Mouse (Mus musculus) E14TG2a.4 (cell line): Measurements from ENCODE around the gene Ptgr1.

Experiments
- H3K27me3 ChIP-seq: 2 replicates; pipeline ENCODE4 v1.6.1; 2014; ENCODE audit warnings: low read length, control low read depth; ENCODE audit not compliant: insufficient read depth
- H3K36me3 ChIP-seq: 2 replicates; pipeline ENCODE4 v1.6.1; 2014; ENCODE audit warnings: low read length, control low read depth; ENCODE audit not compliant: insufficient read depth
- H3K4me1 ChIP-seq: replicated peaks from 2 replicates; pipeline ENCODE4 v1.6.1; 2014; ENCODE audit warnings: low read depth, low read length, control low read depth
- H3K4me3 ChIP-seq: replicated peaks from 2 replicates; pipeline ENCODE4 v1.5.1; 2014; ENCODE audit warnings: mild to moderate bottlenecking, low read length
- H3K9me3 ChIP-seq: 2 replicates; pipeline ENCODE4 v1.6.1; 2014; ENCODE audit warnings: low read length, control low read depth
- CTCF ChIP-seq: conservative IDR thresholded peaks from 2 replicates; pipeline ENCODE4 v1.5.1; 2014; ENCODE audit warnings: low read length
- NANOG ChIP-seq: IDR thresholded peaks from 2 replicates; pipeline ENCODE4 v1.6.1; 2014; ENCODE audit warnings: borderline replicate concordance, low read length, mixed read lengths
- POU5F1 ChIP-seq: IDR thresholded peaks from 2 replicates; pipeline ENCODE4 v1.6.1; 2014; ENCODE audit warnings: low read length, borderline replicate concordance

Ptgr1 gene

DNA sequence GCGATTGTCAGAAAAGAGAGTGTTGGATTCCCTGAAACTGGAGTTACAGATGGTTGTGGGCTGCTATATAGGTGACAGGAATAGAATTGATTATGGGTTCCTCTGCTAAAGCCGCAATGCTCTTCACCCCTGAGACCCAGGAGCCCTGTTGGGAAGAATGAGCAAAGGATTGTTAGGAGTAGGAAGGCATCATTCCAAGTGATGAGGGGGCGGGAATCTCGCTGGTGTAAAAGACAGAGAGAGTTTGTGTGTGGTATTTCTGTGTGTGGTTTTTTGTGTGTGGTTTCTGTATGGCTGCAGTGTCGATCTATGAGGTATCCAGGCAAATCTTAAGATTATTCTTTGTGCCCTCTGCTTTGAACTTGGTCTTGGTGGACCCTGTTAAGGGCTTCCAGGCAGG lies 42.2 kb downstream of the Ptgr1 start:
- TF ChIP-seq NANOG (no peak), CTCF (no peak), POU5F1 (no peak)
- Histone ChIP-seq H3K4me1 (peaks cover 6% of the 10 kb centered on the region), H3K27me3 (peaks cover 59% of the 10 kb centered on the region), H3K9me3 (peaks cover 10% of the 10 kb centered on the region), H3K36me3 (no peaks in the 10 kb centered on the region), H3K4me3 (no peak overlapping the region)

GRCm38 (mm10) chr4:58944206-58944553 lies 42.7 kb downstream of the Ptgr1 start:
- H3K9me3 ChIP-seq, result peaks cover 10% of the 10 kb centered on the region
- H3K4me1 ChIP-seq, result peaks cover 6% of the 10 kb centered on the region
- H3K4me3 ChIP-seq, result peak overlapping the region; percentile 87
- TF ChIP-seq NANOG, result no peak
- no peak for TF ChIP-seq POU5F1
- TF ChIP-seq CTCF, result no peak
- no peaks in the 10 kb centered on the region for H3K36me3 ChIP-seq
- H3K27me3 ChIP-seq, result peaks cover 61% of the 10 kb centered on the region

GRCm38 (mm10) chr4:58943420-58944205 lies 43.3 kb downstream of the Ptgr1 start, which contains the start of gene Zkscan16:
Gene Zkscan16 (plus strand): TSS chr4:58943628.
- Histone ChIP-seq H3K27me3 (peaks cover 59% of the 10 kb centered on the region), H3K4me3 (peak within 1 kb of the TSS; percentile 87), H3K36me3 (no peaks in the 10 kb centered on the region), H3K9me3 (peaks cover 10% of the 10 kb centered on the region), H3K4me1 (peaks cover 6% of the 10 kb centered on the region)
- no peak for TF ChIP-seq CTCF

DNA sequence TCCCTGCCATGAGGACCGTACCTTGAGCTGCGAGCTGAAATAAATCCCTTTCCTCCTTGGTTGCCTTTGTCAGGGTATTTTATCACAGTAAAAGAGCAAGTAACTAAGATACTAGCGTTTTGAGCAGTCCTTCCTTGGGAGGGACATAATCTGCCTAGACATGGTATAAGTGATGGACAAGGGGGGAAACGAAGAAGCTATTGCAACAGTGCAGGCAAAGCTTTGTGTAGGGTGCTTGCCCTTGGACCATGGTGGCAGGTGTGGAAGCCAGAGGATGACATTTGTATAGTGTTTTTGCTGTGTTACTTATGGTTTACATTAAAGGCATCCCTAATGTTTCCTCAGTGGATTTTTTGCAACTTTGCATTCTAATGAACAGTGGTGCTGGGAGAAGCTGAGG lies 44.0 kb downstream of the Ptgr1 start:
- peaks cover 6% of the 10 kb centered on the region for H3K4me1 ChIP-seq
- no peaks in the 10 kb centered on the region for H3K36me3 ChIP-seq
- H3K4me3 ChIP-seq, result peak overlapping the region; percentile 87
- H3K9me3 ChIP-seq, result peaks cover 10% of the 10 kb centered on the region
- TF ChIP-seq POU5F1, result no peak
- no peak for TF ChIP-seq NANOG
- no peak for TF ChIP-seq CTCF
- peaks cover 54% of the 10 kb centered on the region for H3K27me3 ChIP-seq

GRCm38 (mm10) chr4:58941638-58942037 lies 45.3 kb downstream of the Ptgr1 start:
- peaks cover 54% of the 10 kb centered on the region for H3K27me3 ChIP-seq
- no peak overlapping the region for H3K4me3 ChIP-seq
- H3K4me1 ChIP-seq, result peaks cover 6% of the 10 kb centered on the region
- TF ChIP-seq POU5F1 (no peak), CTCF (no peak), NANOG (no peak)
- peaks cover 10% of the 10 kb centered on the region for H3K9me3 ChIP-seq
- no peaks in the 10 kb centered on the region for H3K36me3 ChIP-seq

DNA sequence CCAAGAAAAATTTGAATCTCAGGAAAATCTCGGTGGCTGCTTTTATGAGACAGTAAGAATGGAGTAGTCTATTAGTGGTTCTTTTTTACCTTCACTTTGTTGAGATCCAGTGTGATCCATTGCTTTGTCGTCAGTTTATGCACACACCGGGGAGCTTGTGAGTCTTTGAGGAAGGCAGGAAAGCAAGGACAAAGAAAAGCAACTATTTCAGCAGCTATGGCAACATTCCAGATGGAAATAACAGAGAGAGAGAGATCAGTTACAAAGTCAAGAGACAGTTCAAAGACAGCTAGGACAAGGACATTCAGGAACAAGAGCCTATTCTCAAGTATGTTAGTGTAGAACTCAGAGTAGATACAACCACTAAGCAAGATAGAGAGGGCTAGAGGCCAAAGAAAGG lies 51.1 kb downstream of the Ptgr1 start:
- Histone ChIP-seq H3K9me3 (no peaks in the 10 kb centered on the region), H3K27me3 (peaks cover 28% of the 10 kb centered on the region), H3K4me3 (no peak overlapping the region), H3K4me1 (peaks cover 4% of the 10 kb centered on the region; the same call in 1 of the 2 replicates), H3K36me3 (no peaks in the 10 kb centered on the region)
- no peak for TF ChIP-seq POU5F1
- TF ChIP-seq NANOG, result no peak; the same call in 1 of the 2 replicates
- TF ChIP-seq CTCF, result no peak

DNA sequence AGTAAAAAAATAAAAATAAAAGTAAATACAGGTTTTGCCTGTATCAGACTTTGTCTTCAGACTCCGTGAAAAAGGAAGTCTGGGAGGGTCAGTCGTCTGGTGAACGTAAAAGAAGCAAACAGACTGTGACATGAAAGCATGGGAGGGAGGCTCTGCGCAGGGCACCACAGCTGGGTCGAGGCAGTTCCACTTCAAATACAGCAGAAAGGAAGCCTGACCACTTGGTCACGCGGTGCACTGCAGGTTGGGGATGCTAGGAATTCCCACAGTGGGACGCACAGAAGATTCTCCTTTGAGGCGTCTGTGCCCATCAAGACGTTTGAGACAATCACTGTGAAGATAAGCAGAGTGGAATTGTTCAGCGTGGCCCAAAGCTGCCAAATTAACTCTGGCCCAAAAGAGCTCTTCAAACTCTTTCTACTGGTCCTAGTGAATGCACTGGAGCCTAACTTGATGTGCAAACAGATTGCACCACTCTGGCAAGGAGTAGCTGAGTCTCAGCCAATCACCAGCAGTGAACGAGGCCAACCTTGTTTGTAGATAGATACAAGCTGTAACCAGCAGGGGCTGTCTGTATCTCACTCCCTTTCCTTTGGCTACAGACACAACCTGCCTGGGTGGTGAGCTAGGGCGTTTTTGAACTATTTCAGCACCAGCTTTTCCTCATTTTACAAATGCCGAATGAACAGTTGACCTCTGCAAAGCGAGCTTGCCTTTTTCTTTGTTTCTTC lies 52.0 kb downstream of the Ptgr1 start:
- Histone ChIP-seq H3K4me3 (no peak overlapping the region), H3K4me1 (peaks cover 4% of the 10 kb centered on the region; the same call in 1 of the 2 replicates), H3K9me3 (no peaks in the 10 kb centered on the region), H3K36me3 (no peaks in the 10 kb centered on the region), H3K27me3 (peaks cover 22% of the 10 kb centered on the region)
- no peak; the same call in 1 of the 2 replicates for TF ChIP-seq CTCF

DNA sequence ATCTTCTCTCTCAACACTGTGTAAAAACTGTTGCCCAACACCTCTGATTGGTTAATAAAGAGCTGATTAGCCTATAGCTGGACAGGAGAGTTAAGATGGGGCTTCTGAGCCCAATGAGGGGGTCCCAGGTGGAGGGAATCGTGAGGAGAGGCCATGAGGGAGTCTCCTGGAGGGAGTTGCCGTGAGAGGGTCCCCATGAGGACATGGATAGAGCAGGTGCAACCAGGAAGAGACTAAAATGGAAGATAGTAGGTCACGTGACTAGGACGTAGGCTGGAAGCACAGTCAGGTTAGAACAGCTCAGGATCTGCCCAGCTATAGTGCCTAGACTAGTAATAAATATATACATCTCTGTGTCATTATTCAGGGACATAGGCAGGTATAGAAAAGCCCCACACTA lies 52.6 kb downstream of the Ptgr1 start:
- Histone ChIP-seq H3K9me3 (no peaks in the 10 kb centered on the region), H3K36me3 (no peaks in the 10 kb centered on the region), H3K4me1 (peaks cover 4% of the 10 kb centered on the region; the same call in 1 of the 2 replicates), H3K4me3 (no peak overlapping the region), H3K27me3 (peaks cover 18% of the 10 kb centered on the region)
- no peak for TF ChIP-seq CTCF
